Mouse (Mus musculus) spleen, embryonic (tissue): Measurements from ENCODE around the gene F11r.

ENCODE experiments used
- CTCF ChIA-PET: fragments of 350-600 bp; sonication (Branson Sonifier 250); formaldehyde crosslinking; loops from one replicate; lab custom pipeline; 2022; lab: Charles Lee

Gene F11r

GRCm38 (mm10) chr1:171513760-171514159 is 76.4 kb downstream of the F11r start:
- CTCF ChIA-PET, result interaction anchor here (0.9 kb wide), 1 partner anchor 10 kb away, joined by 3 read pairs; the partner anchor contains the start of gene Alyref2
